Mouse (Mus musculus): ENCODE measurements around the gene Atrn. TPM values are rescaled to one million over a fixed set of nuclear protein-coding genes. Genes with fewer than 3 reads are reported as not detected.
A peak's percentile ranks its signal among the peaks of the same experiment; 100 is the strongest.

Gene Atrn
- polyA plus RNA-seq, 1 experiment from 2014 or later, result 11.6 TPM

GRCm38 (mm10) chr2:131038675-131039074 lies 132.4 kb downstream of the Atrn start:
- no peak overlapping the region for H3K27ac ChIP-seq (ENCODE audit: low read depth, low read length)
- ATAC-seq (ENCODE audit: low FRiP score, low TSS enrichment), result no peak
- H3K4me3 ChIP-seq (ENCODE audit: low read length), result no peak overlapping the region
- no peak overlapping the region for H3K4me2 ChIP-seq (replicated peaks; ENCODE audit: low read depth, low read length)
- 84% methylated on average over 5 of the region's 5 CpGs for WGBS
- H3K4me1 ChIP-seq (ENCODE audit: control insufficient read depth, insufficient read depth, low read length), result peaks cover 12% of the 10 kb centered on the region
- no peak overlapping the region for H3K9ac ChIP-seq (ENCODE audit: low read depth, low read length)
- H3K36me3 ChIP-seq (ENCODE audit: control insufficient read depth, insufficient read depth, low read length), result no peaks in the 10 kb centered on the region
- H3K9me3 ChIP-seq (ENCODE audit: control insufficient read depth, low read length), result 0 out of 2 replicates have a peak, but pooled peaks cover 3% of the 10 kb centered on the region
- H3K27me3 ChIP-seq (ENCODE audit: control insufficient read depth, insufficient read depth, low read length), result peaks cover 28% of the 10 kb centered on the region

GRCm38 (mm10) chr2:131040854-131041825 lies 134.8 kb downstream of the Atrn start:
- 3% methylated on average over 114 of the region's 115 CpGs for WGBS
- Histone ChIP-seq H3K4me2 (replicated peaks; ENCODE audit: low read depth, low read length) (peak overlapping the region; percentile 99), H3K4me3 (ENCODE audit: low read length) (peak overlapping the region; percentile 64), H3K36me3 (ENCODE audit: control insufficient read depth, insufficient read depth, low read length) (no peaks in the 10 kb centered on the region), H3K9me3 (ENCODE audit: control insufficient read depth, low read length) (no peaks in the 10 kb centered on the region), H3K9ac (ENCODE audit: low read depth, low read length) (peak overlapping the region; percentile 76), H3K4me1 (ENCODE audit: control insufficient read depth, insufficient read depth, low read length) (peaks cover 21% of the 10 kb centered on the region), H3K27me3 (ENCODE audit: control insufficient read depth, insufficient read depth, low read length) (peaks cover 28% of the 10 kb centered on the region), H3K27ac (ENCODE audit: low read depth, low read length) (no peak overlapping the region)
- peak; percentile 46 for ATAC-seq (ENCODE audit: low FRiP score, low TSS enrichment)

GRCm38 (mm10) chr2:131042988-131043387 lies 136.7 kb downstream of the Atrn start, which contains the start of gene Gfra4:
TSS of gene Gfra4 (minus strand) at chr2:131043088.
- Histone ChIP-seq H3K4me3 (ENCODE audit: low read length) (no peak within 1 kb of the TSS), H3K9ac (ENCODE audit: low read depth, low read length) (no peak within 1 kb of the TSS), H3K4me2 (replicated peaks; ENCODE audit: low read depth, low read length) (peak within 1 kb of the TSS; percentile 99; the same call in 1 of the 2 replicates), H3K4me1 (ENCODE audit: control insufficient read depth, insufficient read depth, low read length) (peaks cover 21% of the 10 kb centered on the region), H3K36me3 (ENCODE audit: control insufficient read depth, insufficient read depth, low read length) (no peaks in the 10 kb centered on the region), H3K27ac (ENCODE audit: low read depth, low read length) (no peak within 1 kb of the TSS), H3K9me3 (ENCODE audit: control insufficient read depth, low read length) (no peaks in the 10 kb centered on the region), H3K27me3 (ENCODE audit: control insufficient read depth, insufficient read depth, low read length) (peaks cover 28% of the 10 kb centered on the region)
- 65% methylated on average over 2 of the region's 2 CpGs for WGBS
- ATAC-seq (ENCODE audit: low FRiP score, low TSS enrichment), result no peak

- H3K27me3 ChIP-seq (ENCODE audit: control insufficient read depth, insufficient read depth, low read length), result peaks cover 28% of the 10 kb centered on the region
- H3K4me1 ChIP-seq (ENCODE audit: control insufficient read depth, insufficient read depth, low read length), result peaks cover 21% of the 10 kb centered on the region
- H3K27ac ChIP-seq (ENCODE audit: low read depth, low read length), result 0 out of 2 replicates have a peak overlapping the region, but pooled peaks have one; percentile 4
- no peaks in the 10 kb centered on the region for H3K9me3 ChIP-seq (ENCODE audit: control insufficient read depth, low read length)
- peak overlapping the region; percentile 24; the same call in 1 of the 2 replicates for H3K4me2 ChIP-seq (replicated peaks; ENCODE audit: low read depth, low read length)
- H3K36me3 ChIP-seq (ENCODE audit: control insufficient read depth, insufficient read depth, low read length), result no peaks in the 10 kb centered on the region
- ATAC-seq (ENCODE audit: low FRiP score, low TSS enrichment), result peak; percentile 46; the same call in 1 of the 2 replicates
- WGBS, result 11% methylated on average over 7 of the region's 7 CpGs
- no peak overlapping the region for H3K4me3 ChIP-seq (ENCODE audit: low read length)
- no peak overlapping the region for H3K9ac ChIP-seq (ENCODE audit: low read depth, low read length)
These were observed 138.1 kb downstream of the Atrn start for GRCm38 (mm10) chr2:131044354-131044852.

GRCm38 (mm10) chr2:131044989-131045720 lies 138.9 kb downstream of the Atrn start:
- no peak overlapping the region for H3K4me3 ChIP-seq (ENCODE audit: low read length)
- no peaks in the 10 kb centered on the region for H3K9me3 ChIP-seq (ENCODE audit: control insufficient read depth, low read length)
- H3K27ac ChIP-seq (ENCODE audit: low read depth, low read length), result peak overlapping the region; percentile 4; the same call in 1 of the 2 replicates
- no peaks in the 10 kb centered on the region for H3K36me3 ChIP-seq (ENCODE audit: control insufficient read depth, insufficient read depth, low read length)
- no peak overlapping the region for H3K9ac ChIP-seq (ENCODE audit: low read depth, low read length)
- H3K4me1 ChIP-seq (ENCODE audit: control insufficient read depth, insufficient read depth, low read length), result peaks cover 18% of the 10 kb centered on the region
- 65% methylated on average over 9 of the region's 9 CpGs for WGBS
- H3K27me3 ChIP-seq (ENCODE audit: control insufficient read depth, insufficient read depth, low read length), result peaks cover 26% of the 10 kb centered on the region
- peak; percentile 61; the same call in 1 of the 2 replicates for ATAC-seq (ENCODE audit: low FRiP score, low TSS enrichment)
- no peak overlapping the region; the same call in 1 of the 2 replicates for H3K4me2 ChIP-seq (replicated peaks; ENCODE audit: low read depth, low read length)

- 78% methylated on average over 2 of the region's 2 CpGs for WGBS
- no peaks in the 10 kb centered on the region for H3K36me3 ChIP-seq (ENCODE audit: control insufficient read depth, insufficient read depth, low read length)
- no peak for ATAC-seq (ENCODE audit: low FRiP score, low TSS enrichment)
- H3K9ac ChIP-seq (ENCODE audit: low read depth, low read length), result no peak overlapping the region
- no peak overlapping the region for H3K4me2 ChIP-seq (replicated peaks; ENCODE audit: low read depth, low read length)
- H3K4me3 ChIP-seq (ENCODE audit: low read length), result no peak overlapping the region
- no peaks in the 10 kb centered on the region for H3K9me3 ChIP-seq (ENCODE audit: control insufficient read depth, low read length)
- H3K27me3 ChIP-seq (ENCODE audit: control insufficient read depth, insufficient read depth, low read length), result peaks cover 19% of the 10 kb centered on the region
- no peak overlapping the region for H3K27ac ChIP-seq (ENCODE audit: low read depth, low read length)
- H3K4me1 ChIP-seq (ENCODE audit: control insufficient read depth, insufficient read depth, low read length), result peaks cover 16% of the 10 kb centered on the region
These were observed 139.7 kb downstream of the Atrn start for GRCm38 (mm10) chr2:131046025-131046424.

- Histone ChIP-seq H3K4me3 (ENCODE audit: low read length) (no peak overlapping the region), H3K27ac (ENCODE audit: low read depth, low read length) (no peak overlapping the region), H3K27me3 (ENCODE audit: control insufficient read depth, insufficient read depth, low read length) (peaks cover 50% of the 10 kb centered on the region), H3K9ac (ENCODE audit: low read depth, low read length) (no peak overlapping the region), H3K4me2 (replicated peaks; ENCODE audit: low read depth, low read length) (no peak overlapping the region), H3K9me3 (ENCODE audit: control insufficient read depth, low read length) (no peaks in the 10 kb centered on the region), H3K4me1 (ENCODE audit: control insufficient read depth, insufficient read depth, low read length) (peaks cover 13% of the 10 kb centered on the region; the same call in 1 of the 2 replicates), H3K36me3 (ENCODE audit: control insufficient read depth, insufficient read depth, low read length) (no peaks in the 10 kb centered on the region)
- ATAC-seq (ENCODE audit: low FRiP score, low TSS enrichment), result no peak
- WGBS, result 63% methylated on average over 5 of the region's 5 CpGs
These were observed 145.7 kb downstream of the Atrn start for GRCm38 (mm10) chr2:131052043-131052442.

- ATAC-seq (ENCODE audit: low FRiP score, low TSS enrichment), result no peak
- 73% methylated on average over 6 of the region's 6 CpGs for WGBS
These were observed 146.6 kb downstream of the Atrn start for GRCm38 (mm10) chr2:131052862-131053418.

More at GRCm38 (mm10) chr2:131052862-131053418, 146.6 kb downstream of the Atrn start:
- no peak overlapping the region for H3K4me2 ChIP-seq (replicated peaks; ENCODE audit: low read depth, low read length)
- H3K9me3 ChIP-seq (ENCODE audit: control insufficient read depth, low read length), result no peaks in the 10 kb centered on the region
- H3K27ac ChIP-seq (ENCODE audit: low read depth, low read length), result no peak overlapping the region
- H3K27me3 ChIP-seq (ENCODE audit: control insufficient read depth, insufficient read depth, low read length), result peaks cover 50% of the 10 kb centered on the region
- H3K4me3 ChIP-seq (ENCODE audit: low read length), result no peak overlapping the region
- H3K4me1 ChIP-seq (ENCODE audit: control insufficient read depth, insufficient read depth, low read length), result peaks cover 13% of the 10 kb centered on the region; the same call in 1 of the 2 replicates
- H3K36me3 ChIP-seq (ENCODE audit: control insufficient read depth, insufficient read depth, low read length), result no peaks in the 10 kb centered on the region
- no peak overlapping the region for H3K9ac ChIP-seq (ENCODE audit: low read depth, low read length)

Measured in kidney, embryonic 14.5 days (tissue).